Mouse (Mus musculus) fibroblast of lung, adult 2 months (primary cell): ENCODE data around the gene Gtf2a1.
A peak's percentile ranks its signal among the peaks of the same experiment; 100 is the strongest.
"Not testable (repeated sequence)": the region's sequence is repeated elsewhere in the genome, so short reads cannot be mapped to it uniquely, and the experiment has no call there.

Experiments used
- DNase-seq: peaks from one replicate; pipeline ENCODE4 v3.0.0-alpha.2; 2011; ENCODE audit warnings: low read depth

The Gtf2a1 gene

GRCm38 (mm10) chr12:91581204-91582070 is 8.8 kb downstream of the Gtf2a1 start:
- DNase-seq, result no peak

- DNase-seq, result no peak
Measured at GRCm38 (mm10) chr12:91579665-91580064, 10.6 kb downstream of the Gtf2a1 start.

GRCm38 (mm10) chr12:91571708-91572107 is 18.6 kb downstream of the Gtf2a1 start:
- no peak for DNase-seq

DNA sequence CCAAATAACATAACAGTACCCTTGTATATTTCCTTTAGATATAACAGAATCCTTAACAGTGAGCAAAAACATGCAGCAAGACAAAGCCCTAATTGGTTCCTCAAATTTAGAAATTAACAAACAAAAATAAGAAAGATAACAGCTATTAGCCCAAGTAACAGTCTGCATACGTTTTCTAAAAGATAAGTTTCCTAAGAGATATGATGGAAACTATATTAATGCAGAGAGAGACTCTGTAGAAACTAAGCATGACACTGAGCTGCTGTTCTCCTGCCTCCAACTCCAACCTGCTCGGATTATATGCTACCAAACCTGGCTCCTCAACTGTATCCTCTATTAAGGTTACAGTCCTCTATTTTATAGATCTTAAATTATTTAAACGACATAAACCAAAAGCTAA is 21.0 kb downstream of the Gtf2a1 start:
- no peak for DNase-seq

DNA sequence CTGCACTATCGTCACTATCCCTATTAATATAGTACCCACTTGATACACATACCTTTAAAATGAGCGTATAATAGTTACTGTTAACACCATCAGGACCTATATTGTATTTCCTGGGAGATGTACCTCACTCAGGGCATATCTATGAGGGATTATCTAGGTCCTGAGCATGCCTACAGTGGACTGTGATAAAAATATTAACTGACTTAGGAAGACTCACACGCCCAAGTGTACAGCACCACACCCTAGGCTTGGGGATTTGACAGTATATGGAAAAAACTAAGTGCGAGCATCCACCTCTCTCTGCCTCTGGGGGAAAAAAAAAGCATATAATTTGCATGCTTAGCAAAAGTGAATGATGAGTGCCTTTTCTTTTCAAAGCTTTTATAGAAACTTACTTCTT is 23.1 kb downstream of the Gtf2a1 start:
- no peak for DNase-seq

DNA sequence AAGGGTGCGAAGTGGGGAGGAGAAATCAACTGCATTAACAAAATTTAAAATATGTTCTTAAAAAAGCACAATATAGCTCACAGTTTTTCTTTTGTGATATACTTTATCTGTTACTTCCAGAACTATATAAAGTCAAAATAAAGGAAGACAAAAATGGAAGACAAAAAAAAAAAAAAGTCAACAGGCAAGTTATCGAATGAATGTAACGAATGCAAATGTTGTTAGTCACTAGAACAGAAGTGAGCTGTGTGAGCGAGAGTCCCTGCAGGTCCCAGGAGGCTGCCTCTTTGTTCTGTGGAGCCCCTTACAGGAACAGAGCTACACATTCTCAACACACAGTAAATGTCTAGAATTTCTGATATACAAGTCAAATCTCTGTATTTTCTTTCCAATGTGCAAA is 32.1 kb downstream of the Gtf2a1 start:
- DNase-seq, result not testable (repeated sequence)

- DNase-seq, result not testable (repeated sequence)
Measured at GRCm38 (mm10) chr12:91557358-91558005, 32.8 kb downstream of the Gtf2a1 start.

GRCm38 (mm10) chr12:91551773-91552526 is 38.3 kb downstream of the Gtf2a1 start:
- peak; percentile 5 for DNase-seq

GRCm38 (mm10) chr12:91549471-91549870 is 40.8 kb downstream of the Gtf2a1 start:
- DNase-seq, result peak; percentile 11

GRCm38 (mm10) chr12:91540202-91540601 is 50.1 kb downstream of the Gtf2a1 start:
- no peak for DNase-seq

DNA sequence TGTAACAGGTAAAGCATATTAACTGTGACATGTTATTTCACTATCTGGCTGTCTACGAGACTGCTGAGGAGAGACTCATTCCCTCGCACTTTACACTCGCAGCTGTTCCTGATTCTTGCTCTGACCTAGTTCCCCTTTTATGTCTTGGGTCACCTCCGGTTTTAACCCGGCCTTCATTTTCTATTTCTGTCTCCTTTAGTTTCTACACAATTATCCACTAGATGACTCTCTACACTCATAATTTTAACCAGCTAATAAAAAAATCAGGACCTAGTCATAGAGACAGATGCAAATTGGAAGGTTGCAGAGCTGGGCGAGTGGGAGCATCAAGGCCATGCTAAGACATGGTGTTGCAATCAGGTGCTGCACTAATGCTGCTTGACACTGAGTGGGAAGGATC is 55.8 kb downstream of the Gtf2a1 start:
- DNase-seq, result no peak

GRCm38 (mm10) chr12:91523626-91524025 is 66.7 kb downstream of the Gtf2a1 start:
- no peak for DNase-seq

DNA sequence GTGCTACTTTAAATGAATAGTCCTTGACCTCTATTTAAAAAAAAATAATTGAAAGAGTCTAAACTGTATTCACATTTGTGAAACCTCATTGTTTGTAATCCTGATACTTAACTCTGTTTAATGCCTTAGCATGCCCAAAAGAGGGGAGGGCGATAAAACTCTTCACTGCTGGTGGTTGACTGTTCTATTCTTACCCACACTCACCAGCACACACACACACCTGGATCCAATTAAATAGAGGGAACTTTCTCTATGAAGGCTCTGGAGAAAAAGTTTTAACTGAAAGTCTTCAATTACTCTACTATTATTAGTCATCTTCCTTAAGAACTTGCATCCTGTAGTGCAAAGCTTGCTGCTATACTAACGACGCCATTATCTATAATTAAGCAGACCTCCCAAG is 72.5 kb downstream of the Gtf2a1 start:
- no peak for DNase-seq

DNA sequence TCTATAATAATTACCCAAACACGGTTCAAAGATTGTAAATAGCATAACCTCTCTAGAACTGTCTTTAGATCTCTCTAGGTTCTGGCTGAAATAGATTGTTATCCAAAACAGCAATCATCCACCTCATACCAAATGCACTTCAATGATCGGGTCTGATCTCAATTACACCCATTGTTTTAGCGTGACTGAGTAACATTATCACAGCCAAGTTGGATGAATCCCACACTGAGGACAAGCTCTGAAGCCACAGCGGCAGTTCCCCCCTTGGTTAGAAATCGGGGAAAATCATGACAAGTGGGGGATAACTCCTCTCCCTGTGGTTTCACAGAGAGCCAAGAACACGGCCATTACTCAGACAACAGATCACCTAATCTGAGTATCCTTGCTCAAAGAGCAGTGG is 76.3 kb downstream of the Gtf2a1 start:
- DNase-seq, result no peak

DNA sequence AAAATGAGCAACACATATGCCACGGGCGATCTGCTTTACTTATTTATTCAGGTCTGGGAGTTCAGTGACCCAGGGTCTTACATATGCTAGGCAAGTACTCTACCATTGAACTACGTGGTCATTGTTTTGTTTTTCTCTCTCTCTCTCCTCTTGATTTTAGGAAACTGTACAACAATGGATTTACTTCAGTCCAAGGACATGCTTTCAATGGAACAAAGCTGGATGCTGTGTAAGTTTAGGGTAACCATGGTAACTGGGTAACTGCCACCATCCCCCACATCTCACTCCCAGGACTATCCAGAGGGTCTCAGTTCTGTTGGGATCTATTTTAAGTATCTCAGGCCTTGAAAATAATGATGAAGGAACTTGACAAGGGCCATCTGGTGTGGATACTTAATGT is 78.5 kb downstream of the Gtf2a1 start:
- DNase-seq, result no peak
